Mouse (Mus musculus) olfactory bulb, adult 2 months (tissue): ENCODE results near the gene Zkscan6. TPM values are rescaled to one million over a fixed set of nuclear protein-coding genes. Genes with fewer than 3 reads are reported as not detected.
A peak's percentile ranks its signal among the peaks of the same experiment; 100 is the strongest.

Experiments used
- H3K27ac ChIP-seq: fragments of 200-500 bp; 2 replicates; pipeline ENCODE4 v1.5.1; 2012; ENCODE audit warnings: low read depth, low read length; ENCODE audit not compliant: insufficient read depth
- H3K4me1 ChIP-seq: fragments of 200-500 bp; 2 replicates; pipeline ENCODE4 v1.6.1; 2012; ENCODE audit warnings: low read length; ENCODE audit not compliant: control insufficient read depth, insufficient read depth
- H3K4me3 ChIP-seq: fragments of 200-500 bp; 2 replicates; pipeline ENCODE4 v1.5.1; 2012; ENCODE audit warnings: mild to moderate bottlenecking, low read depth, low read length, moderate library complexity; ENCODE audit not compliant: insufficient read depth
- CTCF ChIP-seq: fragments of 200-500 bp; IDR thresholded peaks from 2 replicates; pipeline ENCODE4 v1.5.1; 2012; ENCODE audit warnings: low read depth, mild to moderate bottlenecking, low read length, moderate library complexity; ENCODE audit not compliant: insufficient read depth
- POLR2A ChIP-seq: fragments of 200-500 bp; IDR thresholded peaks from 2 replicates; pipeline ENCODE4 v1.6.1; 2012; ENCODE audit warnings: mild to moderate bottlenecking, low read depth, low read length, moderate library complexity; ENCODE audit not compliant: insufficient read depth
- WGBS: fragments of 180-500 bp; shearing (Covaris S2); methylation state at CpG from one replicate; pipeline ENCODE4 v1.1.7; 2018; 5-methylcytosine and 5-hydroxymethylcytosine counted together
- polyA plus RNA-seq: library from polyadenylated mRNA; stranded (reverse); fragments of >200 nt; gene quantifications from 2 replicates; pipeline ENCODE4 v1.2.4, GENCODE M21; 2012; ENCODE audit warnings: low replicate concordance; ENCODE audit not compliant: missing spikeins, insufficient read depth, insufficient read length

Gene Zkscan6
- polyA plus RNA-seq, result not detected in 2 replicates

- Histone ChIP-seq H3K27ac (peak within 1 kb of the TSS; percentile 80), H3K4me3 (peak within 1 kb of the TSS; percentile 98), H3K4me1 (0 out of 2 replicates have a peak, but pooled peaks cover 2% of the 10 kb centered on the region)
- TF ChIP-seq POLR2A (peak; percentile 78), CTCF (no peak)
- under 1% methylated on average over 58 of the region's 58 CpGs for WGBS
Measured at GRCm38 (mm10) chr11:65806909-65807504, at the start of gene Zkscan6. Zkscan6 (plus strand) TSS chr11:65807175.

GRCm38 (mm10) chr11:65759350-65759749, 47.6 kb upstream of the Zkscan6 start:
- WGBS, result 95% methylated on average over 1 of the region's 1 CpGs
- TF ChIP-seq POLR2A, result no peak
- TF ChIP-seq CTCF, result no peak

GRCm38 (mm10) chr11:65760912-65761311, 46.1 kb upstream of the Zkscan6 start:
- no peak overlapping the region for H3K27ac ChIP-seq
- no peak overlapping the region for H3K4me3 ChIP-seq
- WGBS, result 97% methylated on average over 2 of the region's 2 CpGs
- peaks cover 7% of the 10 kb centered on the region for H3K4me1 ChIP-seq
- TF ChIP-seq POLR2A (no peak), CTCF (no peak)

More at GRCm38 (mm10) chr11:65759350-65759749, 47.6 kb upstream of the Zkscan6 start:
- Histone ChIP-seq H3K4me1 (peaks cover 4% of the 10 kb centered on the region), H3K4me3 (no peak overlapping the region), H3K27ac (no peak overlapping the region)

GRCm38 (mm10) chr11:65768445-65768844, 38.5 kb upstream of the Zkscan6 start:
- no peak overlapping the region for H3K4me3 ChIP-seq
- peaks cover 4% of the 10 kb centered on the region for H3K4me1 ChIP-seq
- H3K27ac ChIP-seq, result no peak overlapping the region
- TF ChIP-seq POLR2A (no peak), CTCF (no peak)

GRCm38 (mm10) chr11:65769990-65770389, 37.0 kb upstream of the Zkscan6 start:
- WGBS, result 88% methylated on average over 5 of the region's 5 CpGs
- peaks cover 3% of the 10 kb centered on the region; the same call in 1 of the 2 replicates for H3K4me1 ChIP-seq
- TF ChIP-seq POLR2A, result no peak
- TF ChIP-seq CTCF, result no peak
- H3K27ac ChIP-seq, result no peak overlapping the region
- no peak overlapping the region for H3K4me3 ChIP-seq

GRCm38 (mm10) chr11:65771546-65771945, 35.4 kb upstream of the Zkscan6 start:
- Histone ChIP-seq H3K4me1 (peaks cover 3% of the 10 kb centered on the region; the same call in 1 of the 2 replicates), H3K4me3 (no peak overlapping the region), H3K27ac (no peak overlapping the region)
- no peak for TF ChIP-seq CTCF
- no peak for TF ChIP-seq POLR2A
- WGBS, result 97% methylated on average over 1 of the region's 1 CpGs

- TF ChIP-seq POLR2A (no peak), CTCF (no peak)
- H3K4me1 ChIP-seq, result peaks cover 3% of the 10 kb centered on the region; the same call in 1 of the 2 replicates
- no peak overlapping the region for H3K27ac ChIP-seq
- no peak overlapping the region for H3K4me3 ChIP-seq
- WGBS, result 86% methylated on average over 2 of the region's 2 CpGs
Measured at GRCm38 (mm10) chr11:65773535-65773934, 33.4 kb upstream of the Zkscan6 start.

GRCm38 (mm10) chr11:65773946-65774656, 32.9 kb upstream of the Zkscan6 start:
- H3K4me1 ChIP-seq, result peaks cover 3% of the 10 kb centered on the region; the same call in 1 of the 2 replicates
- TF ChIP-seq POLR2A, result no peak
- no peak for TF ChIP-seq CTCF
- WGBS, result 52% methylated on average over 6 of the region's 6 CpGs
- no peak overlapping the region for H3K27ac ChIP-seq
- H3K4me3 ChIP-seq, result no peak overlapping the region
